Mouse (Mus musculus) CH12.LX (cell line): ENCODE measurements around the gene Cdca7. TPM values are rescaled to one million over a fixed set of nuclear protein-coding genes. Genes with fewer than 3 reads are reported as not detected.

Source experiments
- DNase-seq: peaks from one replicate; pipeline ENCODE4 v3.0.0-alpha.2; 2013; ENCODE audit errors: extremely low read depth
- H3K27ac ChIP-seq: 2 replicates; pipeline ENCODE4 v1.5.1; 2012; ENCODE audit warnings: low read depth, mild to moderate bottlenecking, control low read depth, moderate library complexity; ENCODE audit not compliant: insufficient read depth
- H3K27me3 ChIP-seq: replicated peaks from 2 replicates; pipeline ENCODE3; 2012; ENCODE audit warnings: inconsistent platforms
- H3K36me3 ChIP-seq, 2 experiments: replicated peaks in 1 of 2; 2 replicates each; pipeline versions ENCODE3 to v1.6.1; 2012; ENCODE audit warnings: inconsistent platforms in 1 of 2, low read length in 1 of 2, mild to moderate bottlenecking in 1 of 2, mixed read lengths in 1 of 2, moderate library complexity in 1 of 2; ENCODE audit not compliant: control insufficient read depth in 1 of 2, insufficient read depth in 1 of 2
- H3K4me1 ChIP-seq, 2 experiments: 2 replicates each; pipeline ENCODE4 v1.6.1; 2012; ENCODE audit warnings: inconsistent platforms in 1 of 2, moderate library complexity in 1 of 2; ENCODE audit not compliant: insufficient read depth in 2 of 2, control insufficient read depth in 1 of 2
- H3K4me2 ChIP-seq: 2 replicates; pipeline ENCODE4 v1.6.1; 2012; ENCODE audit warnings: low read depth, mild to moderate bottlenecking, control low read depth; ENCODE audit not compliant: poor library complexity, insufficient read depth, severe bottlenecking
- H3K4me3 ChIP-seq, 3 experiments: fragments of 150-350 bp in 1 of 3; sonication (generic) in 1 of 3; replicated peaks in 1 of 3; 2 replicates each; pipeline versions ENCODE3 to v1.5.1; 2011 to 2012; ENCODE audit warnings: low read depth in 2 of 3, low read length in 2 of 3, mild to moderate bottlenecking in 2 of 3, moderate library complexity in 2 of 3, control low read depth in 1 of 3, improper control_type of control experiment in 1 of 3, inconsistent platforms in 1 of 3, mixed read lengths in 1 of 3; ENCODE audit not compliant: poor library complexity in 1 of 3
- H3K79me2 ChIP-seq: replicated peaks from 2 replicates; pipeline ENCODE4 v1.6.1; 2012; ENCODE audit warnings: mild to moderate bottlenecking, moderate library complexity; ENCODE audit not compliant: control insufficient read depth, poor library complexity, insufficient read depth, severe bottlenecking; ENCODE audit errors: extremely low read depth
- H3K9ac ChIP-seq: 2 replicates; pipeline ENCODE4 v1.6.1; 2012; ENCODE audit warnings: low read depth, mild to moderate bottlenecking, control low read depth, moderate library complexity; ENCODE audit not compliant: insufficient read depth
- H3K9me3 ChIP-seq: replicated peaks from 2 replicates; pipeline ENCODE3; 2012; ENCODE audit warnings: low read length, inconsistent platforms, mixed read lengths
- CHD1 ChIP-seq: IDR thresholded peaks from 2 replicates; pipeline ENCODE4 v1.6.1; 2012; ENCODE audit warnings: low read depth, low read length, improper control_type of control experiment, inconsistent platforms
- CHD2 ChIP-seq: IDR thresholded peaks from 2 replicates; pipeline ENCODE4 v1.6.1; 2011; ENCODE audit warnings: low read length, improper control_type of control experiment
- CTCF ChIP-seq, 2 experiments: IDR thresholded peaks in 1 of 2; conservative IDR thresholded peaks in 1 of 2; 2 replicates each; pipeline ENCODE4 v1.5.1; 2011 to 2012; ENCODE audit warnings: low read depth in 2 of 2, low read length in 2 of 2, improper control_type of control experiment in 1 of 2, inconsistent platforms in 1 of 2, mild to moderate bottlenecking in 1 of 2, moderate library complexity in 1 of 2
- ETS1 ChIP-seq: conservative IDR thresholded peaks from 2 replicates; pipeline ENCODE4 v1.6.1; 2012; ENCODE audit warnings: low read depth, mild to moderate bottlenecking, inconsistent platforms, low read length, improper control_type of control experiment, moderate library complexity
- GABPA ChIP-seq: IDR thresholded peaks from 2 replicates; pipeline ENCODE4 v1.6.1; 2012; ENCODE audit warnings: low read depth, low read length, improper control_type of control experiment, inconsistent platforms; ENCODE audit not compliant: insufficient replicate concordance
- HCFC1 ChIP-seq: IDR thresholded peaks from 2 replicates; pipeline ENCODE4 v1.6.1; 2012; ENCODE audit warnings: low read depth, mild to moderate bottlenecking, inconsistent platforms, low read length, improper control_type of control experiment
- JUN ChIP-seq: IDR thresholded peaks from 2 replicates; pipeline ENCODE4 v1.6.1; 2011; ENCODE audit warnings: low read depth, mild to moderate bottlenecking, low read length, improper control_type of control experiment, moderate library complexity; ENCODE audit not compliant: insufficient read depth
- KAT2A ChIP-seq: IDR thresholded peaks from 2 replicates; pipeline ENCODE4 v1.6.1; 2012; ENCODE audit warnings: low read length, improper control_type of control experiment, inconsistent platforms; ENCODE audit not compliant: insufficient replicate concordance
- MAFK ChIP-seq: IDR thresholded peaks from 2 replicates; pipeline ENCODE4 v1.6.1; 2011; ENCODE audit warnings: low read length, improper control_type of control experiment; ENCODE audit not compliant: insufficient replicate concordance
- MAZ ChIP-seq: IDR thresholded peaks from 2 replicates; pipeline ENCODE4 v1.6.1; 2012; ENCODE audit warnings: low read depth, mild to moderate bottlenecking, inconsistent platforms, low read length, improper control_type of control experiment, moderate library complexity
- MEF2A ChIP-seq: IDR thresholded peaks from 2 replicates; pipeline ENCODE4 v1.6.1; 2014; ENCODE audit warnings: low read depth, mild to moderate bottlenecking, inconsistent platforms, low read length, improper control_type of control experiment, borderline replicate concordance
- MXI1 ChIP-seq: IDR thresholded peaks from 2 replicates; pipeline ENCODE4 v1.6.1; 2011; ENCODE audit warnings: mild to moderate bottlenecking, low read depth, low read length, improper control_type of control experiment
- NRF1 ChIP-seq: IDR thresholded peaks from 2 replicates; pipeline ENCODE4 v1.6.1; 2014; ENCODE audit warnings: low read depth, mild to moderate bottlenecking, inconsistent platforms, low read length, improper control_type of control experiment, moderate library complexity
- POLR2A ChIP-seq: IDR thresholded peaks from 2 replicates; pipeline ENCODE4 v1.6.1; 2011; ENCODE audit warnings: low read depth, mild to moderate bottlenecking, improper control_type of control experiment, low read length
- POLR2AphosphoS2 ChIP-seq: IDR thresholded peaks from 2 replicates; pipeline ENCODE4 v1.6.1; 2011; ENCODE audit warnings: low read depth, low read length, improper control_type of control experiment
- RAD21 ChIP-seq: IDR thresholded peaks from 2 replicates; pipeline ENCODE4 v1.6.1; 2011; ENCODE audit warnings: low read depth, mild to moderate bottlenecking, low read length, improper control_type of control experiment, moderate library complexity
- RCOR1 ChIP-seq: conservative IDR thresholded peaks from 2 replicates; pipeline ENCODE4 v1.6.1; 2012; ENCODE audit warnings: low read depth, mild to moderate bottlenecking, inconsistent platforms, low read length, improper control_type of control experiment
- SMC3 ChIP-seq: IDR thresholded peaks from 2 replicates; pipeline ENCODE4 v1.6.1; 2011; ENCODE audit warnings: low read depth, low read length, improper control_type of control experiment
- USF1 ChIP-seq: IDR thresholded peaks from 2 replicates; pipeline ENCODE4 v1.6.1; 2014; ENCODE audit warnings: low read depth, mild to moderate bottlenecking, inconsistent platforms, low read length, improper control_type of control experiment
- USF2 ChIP-seq: conservative IDR thresholded peaks from 2 replicates; pipeline ENCODE4 v1.6.1; 2011; ENCODE audit warnings: low read depth, low read length, improper control_type of control experiment
- ZC3H11A ChIP-seq: IDR thresholded peaks from 2 replicates; pipeline ENCODE4 v1.6.1; 2012; ENCODE audit warnings: low read depth, mild to moderate bottlenecking, inconsistent platforms, low read length, improper control_type of control experiment
- ZKSCAN1 ChIP-seq: IDR thresholded peaks from 2 replicates; pipeline ENCODE4 v1.6.1; 2012; ENCODE audit warnings: low read depth, inconsistent platforms, low read length, improper control_type of control experiment, borderline replicate concordance
- ZMIZ1 ChIP-seq: IDR thresholded peaks from 2 replicates; pipeline ENCODE4 v1.6.1; 2012; ENCODE audit warnings: low read depth, mild to moderate bottlenecking, inconsistent platforms, low read length, improper control_type of control experiment
- ZNF384 ChIP-seq: IDR thresholded peaks from 2 replicates; pipeline ENCODE4 v1.6.1; 2012; ENCODE audit warnings: low read depth, low read length, improper control_type of control experiment, inconsistent platforms
- dilution Hi-C: fragments of 300-500 bp; cut with MboI; formaldehyde crosslinking; loops from 2 replicates; pipeline ENCODE4 v1.14.3; 2020; ENCODE audit warnings: low sequenced_read_pairs; ENCODE audit not compliant: extremely low pct_unique_long_range_greater_than_20kb, extremely low pct_ligation_motif_present
- in situ Hi-C: fragments of 300-500 bp; cut with MboI; formaldehyde crosslinking; loops from 3 replicates; pipeline ENCODE4 v1.14.3; 2019; ENCODE audit warnings: low sequenced_read_pairs, low pct_ligation_motif_present, low pct_unique_long_range_greater_than_20kb, mixed read lengths
- polyA plus RNA-seq: library from polyadenylated mRNA; unstranded; fragments of >175 nt; gene quantifications from 2 replicates; pipeline ENCODE4 v1.2.1, GENCODE M21; 2012; ENCODE audit warnings: low read depth; ENCODE audit not compliant: insufficient read length
- total RNA-seq, 2 experiments: library from RNA; depleted of rRNA; stranded (reverse); fragments of 300-350 nt in 1 of 2; fragments of >200 nt in 1 of 2; gene quantifications; 2 replicates each; pipeline ENCODE4 v1.2.3; 2012 to 2014

The Cdca7 gene
- total and polyA plus RNA-seq, 3 experiments: 83.5 to 202 (median 114) TPM

DNA sequence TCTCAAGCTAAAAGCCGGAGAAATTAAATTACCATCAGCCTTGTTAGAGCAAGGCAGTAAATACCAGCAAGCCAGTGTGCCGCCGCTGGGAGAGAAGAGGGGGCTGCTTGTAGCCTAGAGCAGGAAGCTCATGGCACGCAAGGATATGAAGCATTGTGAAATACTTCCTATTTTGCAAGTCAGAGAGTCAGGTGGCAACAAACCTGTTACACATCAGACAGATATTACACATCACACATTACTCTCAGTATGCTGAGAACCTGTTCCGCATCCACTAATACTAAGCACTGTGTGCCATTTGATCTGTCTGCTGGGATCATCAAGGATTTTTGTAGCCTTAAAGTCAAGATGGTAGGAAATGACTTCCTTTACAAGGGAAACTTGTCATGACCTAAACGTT, 33.1 kb upstream of the Cdca7 start:
- Histone ChIP-seq H3K9ac (no peak overlapping the region), H3K4me1 (peaks cover 4 to 26% of the 10 kb centered on the region in 2 experiments), H3K27ac (no peak overlapping the region), H3K27me3 (no peaks in the 10 kb centered on the region), H3K36me3 (peaks cover 3 to 19% of the 10 kb centered on the region in 2 experiments), H3K9me3 (no peaks in the 10 kb centered on the region), H3K79me2 (no peaks in the 10 kb centered on the region), H3K4me2 (no peak overlapping the region), H3K4me3 (no peak overlapping the region)
- no peak for TF ChIP-seq MAFK
- no peak for TF ChIP-seq SMC3
- no peak for TF ChIP-seq ZNF384
- TF ChIP-seq CHD2: no peak
- no peak for TF ChIP-seq RCOR1
- TF ChIP-seq USF1: no peak
- no peak for TF ChIP-seq CTCF (conservative IDR thresholded peaks at IDR 0.05 in 1 of 2, IDR thresholded peaks at IDR 0.05 in 1 of 2; ENCODE audit: low read depth in 2 of 2, low read length in 2 of 2)
- TF ChIP-seq ZMIZ1: no peak
- no peak for TF ChIP-seq RAD21
- TF ChIP-seq GABPA: no peak
- no peak for TF ChIP-seq KAT2A
- no peak for TF ChIP-seq POLR2AphosphoS2
- TF ChIP-seq MXI1: no peak
- TF ChIP-seq ZKSCAN1: no peak
- in situ Hi-C loops: no loop called here
- dilution Hi-C loops: no loop called here
- DNase-seq: no peak

DNA sequence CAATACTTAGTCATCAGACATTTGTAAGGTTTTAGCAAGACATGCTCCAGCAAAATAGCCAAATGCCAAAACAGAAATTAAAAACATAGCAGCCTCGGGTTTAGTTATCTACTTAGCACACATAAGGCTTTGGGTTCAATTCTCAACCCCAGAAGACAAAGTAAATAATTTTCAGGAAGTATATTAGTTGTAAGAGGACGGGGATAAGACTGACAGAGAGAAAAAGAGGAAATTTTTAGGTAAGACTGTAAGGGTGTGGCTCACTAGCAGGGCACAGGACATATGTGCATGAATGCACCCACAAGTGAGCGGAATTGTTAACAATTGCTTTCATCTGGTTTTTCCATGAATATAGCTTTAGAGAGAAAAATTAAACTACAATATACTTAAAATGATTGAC, 32.0 kb upstream of the Cdca7 start:
- peaks cover 3 to 12% of the 10 kb centered on the region in 2 experiments for H3K36me3 ChIP-seq
- H3K4me2 ChIP-seq: no peak overlapping the region
- no peak overlapping the region for H3K9ac ChIP-seq
- dilution Hi-C loops (no loop called here), in situ Hi-C loops (no loop called here)
- H3K9me3 ChIP-seq: no peaks in the 10 kb centered on the region
- no peaks in the 10 kb centered on the region for H3K27me3 ChIP-seq
- no peak for DNase-seq
- H3K79me2 ChIP-seq: no peaks in the 10 kb centered on the region
- TF ChIP-seq USF2: no peak
- no peak for TF ChIP-seq ZKSCAN1
- TF ChIP-seq NRF1: no peak
- TF ChIP-seq RAD21: no peak
- no peak for TF ChIP-seq MAZ
- no peak for TF ChIP-seq POLR2A
- TF ChIP-seq MEF2A: no peak
- no peak for TF ChIP-seq MXI1
- TF ChIP-seq JUN: no peak
- TF ChIP-seq CHD1: no peak
- TF ChIP-seq ZNF384: no peak
- TF ChIP-seq ZC3H11A: no peak
- TF ChIP-seq ETS1: no peak
- TF ChIP-seq SMC3: no peak
- TF ChIP-seq KAT2A: no peak
- TF ChIP-seq HCFC1: no peak
- no peak overlapping the region for H3K27ac ChIP-seq
- H3K4me1 ChIP-seq: peaks cover 0 to 17% of the 10 kb centered on the region in 2 experiments; a peak in 3 of 4 replicates
- H3K4me3 ChIP-seq: no peak overlapping the region
